Mouse (Mus musculus) stomach, postnatal 0 days (tissue): ENCODE results near the gene Rpn1.

Experiments used
- CTCF ChIP-seq: IDR thresholded peaks from 2 replicates; pipeline ENCODE4 v1.5.1; 2016; ENCODE audit warnings: antibody characterized with exemption, low read depth, mild to moderate bottlenecking, moderate library complexity
- EP300 ChIP-seq: optimal IDR thresholded peaks from 2 replicates; pipeline ENCODE3; 2016; ENCODE audit warnings: antibody characterized with exemption

- TF ChIP-seq EP300 (no peak), CTCF (no peak)
These were observed at the start of gene Rpn1 for GRCm38 (mm10) chr6:88084278-88085151.
